Mouse (Mus musculus) CD4-positive helper T cell, adult 2 months (primary cell): ENCODE data around the gene Mcf2l.

Source experiments
- DNase-seq: peaks from one replicate; pipeline ENCODE4 v3.0.0-alpha.2; 2012; ENCODE audit warnings: low read depth, missing footprints, low spot score

The Mcf2l gene

GRCm38 (mm10) chr8:12874194-12874791 lies 687 bp downstream of the Mcf2l start:
- no peak for DNase-seq

DNA sequence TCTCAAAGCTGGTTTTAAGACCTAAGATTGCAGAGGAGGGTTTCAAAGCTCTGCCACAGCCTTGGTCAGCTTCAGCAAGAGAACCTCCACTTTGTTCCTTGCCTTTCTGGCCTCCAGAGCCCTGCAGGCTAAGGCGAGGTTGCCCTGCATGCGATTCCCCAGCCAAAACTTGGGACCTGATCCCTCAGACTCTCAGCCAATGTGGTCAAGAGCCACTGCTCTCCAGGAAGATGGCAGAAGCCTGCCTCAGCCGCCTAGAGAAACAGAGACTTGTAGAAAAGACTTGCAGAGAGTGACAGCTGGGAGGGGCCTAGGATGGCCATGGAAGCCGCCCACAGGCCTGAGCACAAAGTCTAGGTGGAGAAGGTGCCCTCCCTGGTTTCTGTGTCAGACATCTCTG lies 1.4 kb downstream of the Mcf2l start:
- no peak for DNase-seq

DNA sequence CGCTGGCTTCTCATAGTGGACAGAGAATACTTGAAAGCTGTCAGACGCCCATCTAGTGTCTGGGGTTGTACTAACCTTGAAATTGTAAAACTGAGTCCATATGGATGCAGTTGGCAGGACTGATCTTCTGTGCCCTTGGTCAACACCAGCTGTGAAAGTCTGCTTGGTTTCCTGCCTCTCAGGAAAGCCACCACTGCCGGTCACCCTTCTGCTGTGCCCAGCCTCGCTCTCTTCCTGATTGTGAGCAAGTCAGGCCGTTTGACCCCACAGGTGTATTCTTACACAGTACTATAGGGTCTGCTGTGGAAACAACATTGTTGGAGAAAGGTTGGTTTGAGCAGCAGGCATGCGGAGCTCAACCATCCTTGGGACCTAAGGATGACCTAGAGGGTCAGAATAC lies 3.5 kb downstream of the Mcf2l start:
- no peak for DNase-seq

- no peak for DNase-seq
Observed at GRCm38 (mm10) chr8:12880163-12880562, 6.6 kb downstream of the Mcf2l start.

DNA sequence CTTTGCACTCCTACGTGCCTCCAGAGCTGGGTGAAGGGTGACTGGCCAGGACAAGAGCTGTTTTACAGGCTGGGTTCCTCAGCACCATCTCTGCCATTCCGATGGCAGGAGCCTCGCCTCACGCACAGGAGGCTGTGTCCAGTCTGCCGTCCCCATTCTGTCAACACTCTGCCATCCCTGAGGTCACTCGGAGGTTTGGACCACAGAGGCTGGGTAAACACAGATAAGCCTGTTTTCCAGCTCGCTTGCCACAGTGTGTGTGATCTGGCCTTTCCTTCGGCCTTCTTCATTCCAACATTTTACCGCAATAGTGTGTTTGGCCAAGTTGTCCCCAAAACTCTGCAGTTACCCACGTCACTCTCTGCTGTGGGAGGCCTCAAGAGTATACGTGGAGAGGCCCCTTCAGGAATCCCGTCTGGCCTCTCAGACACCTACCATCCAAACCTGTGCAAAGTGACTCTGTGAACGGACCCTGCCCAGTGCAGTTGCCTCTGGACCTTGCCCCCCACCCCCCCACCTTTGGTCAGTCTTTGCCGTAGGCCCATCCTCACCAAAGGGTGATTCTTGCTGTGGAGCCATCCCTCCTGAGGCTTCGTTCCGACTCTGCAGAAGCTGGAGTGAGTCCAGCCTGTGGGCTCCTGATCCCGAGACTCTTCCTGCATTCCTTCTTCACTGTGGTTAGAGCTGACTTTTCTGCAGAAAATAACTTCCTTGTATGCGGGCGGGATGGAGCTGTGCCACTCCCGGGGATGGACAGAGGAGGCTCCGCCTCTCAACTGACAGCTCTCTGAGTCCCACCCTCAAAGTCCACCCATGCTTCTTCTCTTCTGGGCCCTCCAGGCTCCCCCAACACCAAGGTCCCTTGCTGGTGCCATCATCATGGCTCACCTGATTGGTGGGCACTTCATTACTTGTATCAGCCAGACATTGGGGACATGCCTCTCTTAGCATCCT lies 9.7 kb downstream of the Mcf2l start:
- no peak for DNase-seq

DNA sequence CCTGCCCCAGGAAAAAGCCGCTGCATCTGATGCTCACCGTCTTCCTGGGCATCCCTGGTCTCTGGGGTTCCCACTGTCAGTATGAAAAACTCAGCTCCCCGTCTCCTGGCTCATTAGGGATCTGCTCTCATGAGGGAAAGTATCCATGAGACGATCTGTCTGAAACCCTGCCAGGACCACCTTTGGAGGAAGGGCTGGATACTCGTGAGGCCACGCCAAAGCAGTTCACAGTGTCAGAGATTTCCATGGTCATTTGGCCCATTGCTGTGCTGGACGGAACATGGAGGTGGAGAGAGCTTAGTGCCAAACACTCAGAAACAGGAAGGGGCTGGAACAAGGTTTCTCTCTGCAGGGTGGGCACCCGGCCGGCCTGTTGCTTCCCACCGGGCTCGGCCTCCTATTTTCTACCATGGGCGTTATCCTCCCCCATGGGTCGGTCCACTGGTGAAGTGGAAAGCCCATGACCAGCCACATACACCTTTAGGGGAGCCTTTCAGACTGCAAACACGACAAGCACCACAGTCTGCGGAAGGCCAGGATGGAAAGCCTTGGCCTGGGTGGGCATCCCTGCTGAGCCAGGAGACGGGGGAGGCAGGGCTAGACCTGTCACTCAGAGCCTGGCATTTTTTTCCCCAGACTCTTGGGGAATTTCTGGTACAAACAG lies 14.3 kb downstream of the Mcf2l start:
- no peak for DNase-seq

GRCm38 (mm10) chr8:12889046-12889598 lies 15.5 kb downstream of the Mcf2l start:
- no peak for DNase-seq

DNA sequence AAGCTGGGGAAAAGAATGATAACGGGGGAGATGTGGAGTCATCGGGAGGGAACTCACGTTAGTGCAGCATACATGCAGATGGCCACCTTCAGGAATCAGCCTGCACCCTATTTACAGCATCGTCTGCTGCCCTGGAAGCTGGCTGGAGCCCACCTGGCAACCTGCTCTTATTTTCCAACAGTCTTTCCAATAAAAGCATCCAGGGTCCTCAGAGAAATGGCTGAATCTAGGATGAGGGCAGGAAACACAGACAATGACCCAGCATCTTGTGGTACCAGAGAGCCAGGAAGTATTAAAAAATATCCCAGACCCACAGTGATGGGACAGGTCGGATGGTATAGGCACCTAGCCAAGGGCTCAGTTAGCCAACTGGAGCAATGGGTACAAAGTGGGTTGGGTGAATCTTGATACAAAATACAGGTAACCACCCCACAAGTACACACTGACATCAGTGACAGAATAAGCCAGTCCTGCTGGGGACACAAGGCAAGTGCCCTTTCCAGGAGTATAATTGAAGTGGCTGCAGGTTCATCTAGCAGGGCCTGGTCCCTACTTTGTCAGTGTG lies 19.4 kb downstream of the Mcf2l start:
- DNase-seq, result no peak

- DNase-seq, result no peak
Observed at GRCm38 (mm10) chr8:12893797-12894578, 20.4 kb downstream of the Mcf2l start.

DNA sequence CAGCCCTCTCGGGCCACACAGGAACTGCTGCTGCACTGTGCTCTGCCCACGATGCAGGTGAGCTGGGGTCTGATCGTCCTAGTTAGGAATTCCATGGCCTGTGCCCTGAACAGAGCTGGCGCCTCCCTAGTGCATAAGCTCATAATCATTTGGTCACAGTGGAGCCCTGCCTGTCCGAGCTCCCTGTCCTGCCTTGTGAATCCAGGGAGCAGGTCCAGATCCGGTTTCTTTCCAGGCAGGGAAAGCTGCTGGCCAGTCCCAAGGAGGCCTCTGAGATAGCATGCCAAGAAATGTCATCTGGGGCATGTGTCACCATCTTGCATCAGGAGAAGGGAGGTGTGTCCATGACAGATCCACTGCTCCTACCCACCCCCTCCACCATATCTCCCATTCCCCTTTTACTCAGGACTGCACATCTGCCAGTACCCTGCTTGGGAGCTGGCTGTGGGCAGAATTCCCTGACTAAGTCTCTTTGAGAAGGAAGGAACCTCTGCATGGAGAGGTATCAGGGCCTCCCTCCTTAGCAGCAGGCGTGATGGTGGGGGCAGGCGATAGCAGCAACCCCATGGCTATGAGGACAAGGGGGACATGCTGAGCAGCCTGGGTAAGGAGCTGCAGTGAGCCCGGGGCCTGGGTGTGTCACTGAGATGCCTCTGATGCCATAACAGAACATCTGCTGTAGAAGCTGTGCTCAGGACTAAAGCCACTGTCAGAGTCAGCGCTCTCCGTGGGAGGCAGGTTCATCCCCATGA lies 21.4 kb downstream of the Mcf2l start:
- no peak for DNase-seq

GRCm38 (mm10) chr8:12895535-12896150 lies 22.0 kb downstream of the Mcf2l start:
- DNase-seq, result no peak

DNA sequence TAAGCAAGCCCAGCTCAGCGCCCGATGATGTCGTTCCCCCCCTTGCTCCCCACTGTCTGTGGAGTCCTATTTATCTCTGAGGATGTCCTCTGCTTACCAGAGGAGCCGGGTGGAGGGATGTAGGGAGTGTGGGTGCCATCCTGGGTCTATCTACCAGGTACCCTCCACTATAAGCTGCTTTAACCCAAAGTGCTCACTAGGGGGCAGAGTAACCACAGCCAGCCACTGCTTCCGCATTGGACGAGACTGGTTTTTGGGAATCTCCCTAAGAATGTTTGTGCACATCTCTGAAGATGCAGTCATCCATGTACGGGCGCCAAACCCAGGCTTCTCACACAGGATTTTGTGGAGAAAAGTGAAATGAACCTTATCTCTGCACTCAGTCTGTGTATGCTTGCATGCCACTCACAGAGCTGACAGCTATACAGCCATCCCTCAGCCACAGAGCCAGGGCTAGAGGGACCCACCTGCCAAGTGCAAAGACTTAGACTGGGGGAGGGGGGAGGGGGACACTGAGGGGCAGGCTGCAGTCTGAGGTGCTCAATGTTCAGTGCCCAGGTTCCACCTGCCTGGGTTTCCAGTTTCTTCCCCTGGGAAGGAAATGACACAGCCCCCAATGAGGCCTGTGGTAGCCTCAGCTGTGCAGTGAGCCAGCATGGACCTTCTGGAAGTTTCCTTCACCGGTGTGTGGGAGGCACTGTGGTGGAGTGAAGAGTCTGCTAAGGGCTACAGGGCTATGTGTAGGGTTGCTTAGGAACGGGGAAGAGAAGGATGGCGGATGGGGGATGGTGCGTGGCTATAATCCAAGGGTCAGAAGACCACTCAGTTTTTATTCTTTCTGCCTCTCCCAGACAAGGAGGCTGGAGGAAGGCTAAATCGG lies 23.1 kb downstream of the Mcf2l start:
- peak; percentile 12 for DNase-seq

GRCm38 (mm10) chr8:12897815-12898214 lies 24.2 kb downstream of the Mcf2l start:
- no peak for DNase-seq

DNA sequence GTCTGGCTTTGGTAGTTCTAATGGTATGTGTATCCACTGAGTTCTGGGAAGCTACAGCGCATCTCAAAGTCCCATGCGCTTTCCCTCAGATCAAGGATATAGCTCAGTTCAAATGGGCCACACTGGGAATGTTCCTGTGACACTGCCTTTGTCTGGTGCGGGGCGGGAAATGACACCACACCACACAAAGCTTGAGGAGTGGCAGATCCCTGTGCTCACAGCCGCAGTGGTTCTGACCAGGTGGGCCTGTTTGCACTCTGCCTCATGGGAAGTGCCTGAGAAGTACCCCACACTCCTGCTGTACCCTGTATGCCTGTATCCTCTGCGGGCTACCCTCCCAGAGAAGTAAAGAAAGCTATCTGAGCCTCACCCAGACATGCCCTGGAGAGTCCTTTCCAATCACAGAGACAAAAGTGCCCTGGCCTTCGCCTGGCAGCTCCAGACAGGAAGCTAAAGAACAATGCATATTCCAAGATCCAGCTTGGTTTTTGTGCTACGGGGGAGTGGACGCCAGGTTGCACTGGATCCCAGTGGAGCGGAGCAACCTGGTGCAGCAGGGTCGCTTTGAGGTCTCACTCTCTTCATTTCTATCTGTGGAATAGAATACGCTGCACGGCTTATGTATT lies 30.3 kb downstream of the Mcf2l start:
- no peak for DNase-seq

GRCm38 (mm10) chr8:12905122-12905521 lies 31.5 kb downstream of the Mcf2l start:
- DNase-seq, result no peak

GRCm38 (mm10) chr8:12905599-12906321 lies 32.2 kb downstream of the Mcf2l start:
- no peak for DNase-seq

- DNase-seq, result no peak
Observed at GRCm38 (mm10) chr8:12906597-12906996, 33.0 kb downstream of the Mcf2l start.

GRCm38 (mm10) chr8:12907730-12908129 lies 34.1 kb downstream of the Mcf2l start:
- no peak for DNase-seq
